Mouse (Mus musculus): ENCODE measurements around the gene Tcf20.
"Not testable (repeated sequence)": the region's sequence is repeated elsewhere in the genome, so short reads cannot be mapped to it uniquely, and the experiment has no call there.

The Tcf20 gene

DNA sequence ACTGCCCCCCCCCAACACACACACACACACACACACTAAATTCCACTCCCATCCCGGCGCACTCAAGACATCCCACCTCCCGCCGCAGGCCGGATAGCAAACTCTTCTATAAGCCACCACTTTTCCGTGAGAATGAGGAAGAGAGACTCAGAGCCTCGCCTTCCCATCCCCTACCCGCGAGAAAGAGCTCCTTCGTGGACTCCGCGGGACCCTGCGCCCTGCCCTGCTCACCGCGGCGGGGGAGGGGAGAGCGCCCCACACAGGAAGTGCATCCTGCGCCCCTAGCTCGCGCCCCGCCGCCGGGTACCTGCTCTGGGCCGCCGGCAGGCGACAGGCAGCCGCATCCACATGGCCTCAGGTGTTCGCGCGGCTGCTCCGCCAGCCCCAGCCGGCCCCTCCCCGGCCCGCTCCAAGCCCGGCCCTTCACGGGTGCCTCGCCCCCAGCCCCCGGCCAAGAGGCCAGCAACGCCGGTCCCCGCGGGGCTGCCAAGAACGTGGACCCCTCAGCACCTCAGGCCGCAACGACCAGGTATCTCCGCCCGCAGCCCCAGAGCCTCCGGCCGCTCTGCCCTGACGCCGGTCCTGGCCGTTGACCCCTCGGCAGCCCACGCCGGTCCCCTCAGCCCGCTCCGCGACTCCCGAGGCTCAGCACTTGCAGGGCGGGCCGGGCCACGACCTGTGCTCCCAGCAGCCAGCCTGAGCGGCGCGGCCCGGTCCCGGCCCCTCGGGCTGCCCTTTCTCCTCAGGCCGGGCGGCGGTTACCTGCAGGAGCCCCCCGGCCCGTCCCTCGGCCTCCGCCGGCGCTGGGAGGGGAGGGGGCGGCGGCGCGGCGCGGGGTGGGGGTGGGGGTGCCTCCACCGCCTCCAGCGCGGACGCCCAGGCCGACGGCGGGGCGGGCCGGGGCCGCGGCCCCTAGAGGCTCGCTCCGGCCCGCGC lies 88.7 kb downstream of the Tcf20 start:
- DNase-seq (ENCODE audit: low spot score in 2 of 2): no peak

DNA sequence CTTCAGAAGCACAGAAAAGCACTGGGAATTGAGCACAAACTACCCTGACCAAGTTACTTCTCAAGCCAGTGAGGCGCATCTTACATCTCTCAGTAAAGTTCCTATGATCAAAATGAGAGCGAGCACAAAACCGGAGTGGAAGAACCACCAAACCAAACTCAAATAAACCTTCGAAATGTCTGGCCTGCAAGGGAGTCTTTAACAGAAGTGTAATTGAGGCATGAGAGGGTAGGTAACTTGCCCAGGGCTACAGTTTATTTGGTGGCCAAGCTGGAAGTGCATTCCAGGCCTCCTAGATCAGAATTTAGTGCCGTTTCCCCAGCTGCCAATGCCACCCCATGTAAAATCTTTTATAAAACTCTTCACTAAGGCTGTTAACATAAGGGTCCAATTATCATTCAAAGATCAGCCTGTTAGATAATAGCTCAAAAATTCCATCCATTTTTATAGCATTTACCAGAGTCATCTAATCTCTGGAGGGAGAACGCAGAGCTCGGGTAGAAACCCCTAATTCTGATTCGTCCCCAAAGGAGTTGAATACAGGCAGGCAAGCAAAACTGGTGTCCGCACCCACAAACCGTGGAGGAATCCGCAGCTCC lies 89.4 kb downstream of the Tcf20 start:
- DNase-seq (ENCODE audit: low spot score in 2 of 2): no peak

DNA sequence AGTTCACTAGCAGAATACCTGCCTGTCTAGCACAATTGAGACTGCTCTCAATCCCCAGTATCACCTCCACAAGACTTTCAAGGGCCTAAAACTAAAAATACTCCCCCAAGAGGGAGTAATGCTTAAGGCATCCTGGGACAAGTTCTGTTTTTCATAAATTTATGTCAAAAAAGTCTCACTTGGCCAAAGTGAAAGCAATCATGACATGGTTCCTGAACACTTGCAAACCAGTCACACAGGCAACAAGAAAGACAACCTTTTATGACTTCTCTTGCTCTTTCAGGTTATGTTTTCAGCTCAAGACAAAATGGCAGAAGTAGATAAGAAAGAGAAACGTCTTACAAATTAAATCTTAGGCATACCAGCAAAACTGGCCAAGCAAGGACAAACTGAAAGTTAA lies 91.3 kb downstream of the Tcf20 start:
- DNase-seq (ENCODE audit: low spot score in 2 of 2): no peak

DNA sequence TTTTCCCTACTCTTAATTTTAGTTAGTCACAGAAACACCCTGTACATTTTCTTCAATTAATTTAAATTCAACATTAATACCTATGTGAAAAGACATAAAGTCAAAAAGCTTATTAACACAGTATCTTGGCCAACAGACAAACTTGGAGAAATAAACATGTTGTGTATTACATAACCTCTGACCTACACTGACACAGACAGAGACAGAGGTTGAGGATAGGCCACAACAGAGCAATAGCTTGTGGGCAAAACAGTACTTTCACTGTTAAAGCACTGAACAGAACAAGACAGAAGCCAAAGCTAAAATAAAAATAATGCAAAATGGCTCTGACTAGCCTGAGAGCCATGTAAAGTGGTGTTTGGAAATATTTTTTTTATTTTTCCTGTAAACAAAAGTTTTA lies 97.2 kb downstream of the Tcf20 start:
- no peak for DNase-seq (ENCODE audit: low spot score in 2 of 2)

DNA sequence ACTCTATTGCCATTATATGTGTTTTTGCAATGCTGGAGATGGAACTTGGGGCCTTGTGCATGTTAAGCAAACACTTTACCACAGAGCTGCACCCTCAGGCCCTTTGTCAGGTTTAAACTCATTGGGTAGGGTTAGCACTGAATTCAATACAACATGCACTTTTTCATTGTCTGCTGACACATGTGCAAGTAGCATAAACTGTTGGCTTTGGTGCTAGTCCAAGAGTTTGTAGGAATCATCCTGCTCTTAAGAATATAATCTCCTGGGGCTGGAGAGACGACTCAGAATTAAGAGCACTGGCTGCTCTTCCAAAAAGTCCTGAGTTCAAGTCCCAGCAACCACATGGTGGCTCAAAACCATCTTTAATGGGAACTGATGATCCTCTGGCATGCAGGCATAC lies 98.2 kb downstream of the Tcf20 start:
- no peak for DNase-seq (ENCODE audit: low spot score in 2 of 2)

DNA sequence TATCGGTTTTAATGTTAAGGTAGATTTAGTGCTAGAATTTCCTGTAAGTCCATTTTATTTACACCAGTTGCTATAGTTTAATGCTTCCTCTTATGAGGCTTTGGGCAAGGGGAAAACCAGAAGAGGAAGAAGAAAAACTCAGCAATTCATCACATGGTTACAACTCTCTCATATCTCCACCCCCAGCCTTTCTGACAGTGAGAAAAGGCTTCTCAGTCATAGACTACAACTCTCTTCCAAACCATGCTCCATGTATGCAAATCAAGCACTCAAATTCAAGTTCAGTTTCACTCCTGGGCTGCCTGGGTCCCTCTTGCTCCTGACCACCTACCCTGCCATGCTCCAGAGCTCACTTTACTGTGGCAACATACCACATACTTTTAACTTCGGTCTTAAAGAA lies 99.2 kb downstream of the Tcf20 start:
- no peak for DNase-seq (ENCODE audit: low spot score in 2 of 2)

DNA sequence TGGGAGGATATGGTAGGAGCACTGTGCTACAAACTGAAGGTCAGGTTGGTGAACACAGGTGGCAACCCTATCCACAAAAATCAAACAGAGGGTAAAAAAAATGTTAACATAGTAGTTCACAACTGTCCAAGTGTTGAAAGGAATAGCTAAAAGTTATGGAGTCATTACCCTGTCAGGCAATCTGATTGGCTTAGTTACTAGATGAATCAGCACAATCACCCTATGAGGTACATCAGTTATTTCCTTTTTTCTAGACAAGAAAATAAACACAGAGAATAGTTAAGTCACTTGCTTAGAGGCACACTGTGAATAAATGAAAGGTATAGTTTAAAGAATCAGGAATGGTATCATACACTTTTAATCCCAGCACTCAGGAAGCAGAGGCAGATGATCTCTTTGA lies 110.4 kb downstream of the Tcf20 start:
- no peak for DNase-seq (ENCODE audit: low spot score in 2 of 2)

DNA sequence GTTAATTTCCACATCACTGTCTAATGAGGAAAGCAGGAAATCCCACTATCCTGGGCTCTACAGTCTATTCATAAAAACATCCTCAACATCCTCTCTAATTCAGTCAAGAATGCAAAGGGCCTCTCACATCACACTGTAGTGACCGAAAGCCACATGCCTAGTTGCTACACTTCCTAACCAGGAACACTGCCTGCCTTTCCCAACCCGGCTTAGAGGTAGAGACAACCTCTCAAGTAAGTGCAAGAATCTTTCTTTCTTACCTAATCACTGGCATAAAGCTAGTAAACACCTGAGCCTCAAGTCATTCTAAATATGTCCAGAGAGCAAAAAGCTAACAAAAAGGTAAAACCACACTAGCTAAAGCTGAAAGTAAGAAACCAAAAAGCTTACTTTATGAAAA lies 110.8 kb downstream of the Tcf20 start:
- no peak for DNase-seq (ENCODE audit: low spot score in 2 of 2)

DNA sequence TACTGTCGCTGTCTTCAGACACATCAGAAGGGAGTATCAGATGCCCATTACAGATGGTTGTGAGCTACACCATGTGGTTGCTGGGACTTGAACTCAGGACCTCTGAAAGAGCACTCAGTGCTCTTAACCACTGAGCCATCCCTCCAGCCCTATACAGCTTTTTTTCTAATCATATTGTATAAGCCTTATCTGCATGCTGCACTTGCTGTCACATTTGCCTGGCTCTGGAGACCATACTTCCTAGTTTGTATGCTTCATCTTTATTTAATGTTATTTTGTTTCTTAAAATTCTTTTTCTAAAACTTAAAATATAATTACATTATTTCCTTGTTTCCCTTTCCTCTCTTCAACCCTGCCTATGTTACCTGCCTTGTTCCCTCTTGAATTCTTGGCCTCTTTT lies 115.6 kb downstream of the Tcf20 start:
- DNase-seq (ENCODE audit: low spot score in 2 of 2): no peak

DNA sequence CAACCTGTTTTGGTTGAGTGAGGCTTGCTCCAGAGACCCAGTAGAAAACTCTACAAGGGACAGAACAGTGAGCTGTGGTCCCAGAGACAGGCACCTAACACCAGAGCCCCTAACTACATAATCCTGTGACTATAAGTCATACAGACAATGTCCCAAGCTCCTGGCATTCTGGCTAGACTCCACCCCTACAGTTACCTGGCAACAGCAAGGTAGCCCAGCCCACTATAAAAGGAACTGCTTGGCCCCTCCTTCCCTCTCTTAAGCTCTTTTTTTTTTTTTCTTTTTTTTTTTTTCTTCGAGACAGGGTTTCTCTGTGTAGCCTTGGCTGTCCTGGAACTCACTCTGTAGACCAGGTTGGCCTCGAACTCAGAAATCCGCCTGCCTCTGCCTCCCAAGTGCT lies 121.4 kb downstream of the Tcf20 start:
- not testable (repeated sequence) for DNase-seq (ENCODE audit: low spot score in 2 of 2)

DNA sequence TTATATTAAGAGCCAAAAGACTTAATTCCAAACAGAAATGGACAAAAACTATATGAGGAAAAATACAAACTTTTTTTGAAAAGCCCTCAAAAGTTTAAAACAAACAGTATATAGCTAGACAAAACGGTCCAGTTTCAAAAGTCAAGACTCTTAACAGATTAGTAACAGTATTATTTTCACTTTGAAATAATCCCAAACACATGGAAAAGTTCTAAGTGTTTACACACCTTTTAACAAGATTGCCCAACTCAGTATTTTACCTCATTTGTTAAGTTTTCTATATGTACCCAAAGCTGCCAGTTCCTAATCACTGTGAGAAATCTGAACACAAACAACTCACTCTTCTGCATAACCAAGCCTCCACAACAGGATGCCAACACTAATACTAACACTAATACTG lies 124.0 kb downstream of the Tcf20 start:
- DNase-seq (ENCODE audit: low spot score in 2 of 2): no peak

DNA sequence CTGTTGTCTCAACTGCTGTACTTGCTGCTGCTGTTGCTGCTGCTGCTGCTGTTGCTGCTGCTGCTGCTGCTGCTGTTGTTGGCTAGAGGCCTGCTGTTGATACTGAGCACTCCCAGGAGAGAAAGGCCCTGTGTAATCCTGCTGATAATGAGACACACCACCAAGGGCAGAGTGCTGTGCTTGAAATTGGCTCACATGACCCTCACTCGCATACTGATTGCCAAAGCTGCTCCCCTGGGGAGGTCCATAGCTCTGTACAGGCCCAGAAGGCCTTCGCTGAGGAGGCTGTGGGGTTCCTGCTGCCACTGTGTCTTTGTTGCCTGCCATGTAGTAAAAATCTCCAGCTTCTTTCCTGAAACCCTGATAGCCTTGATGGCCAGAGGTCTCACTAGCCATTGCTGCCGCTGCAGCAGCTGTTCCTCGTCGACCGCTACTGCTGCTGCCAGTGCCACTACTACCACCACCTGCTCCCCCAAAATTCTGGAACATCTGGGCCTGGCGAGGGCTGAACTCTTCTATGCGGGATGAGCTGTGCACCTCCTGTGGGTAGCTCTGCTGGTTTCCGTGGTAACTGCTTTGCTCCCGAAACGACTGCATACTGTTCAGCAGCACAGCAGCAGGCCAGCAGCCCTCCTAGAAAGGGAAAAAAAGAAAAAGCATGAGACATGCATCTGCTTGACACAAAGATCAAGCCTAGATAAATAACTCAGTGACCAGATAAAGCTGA lies 130.9 kb downstream of the Tcf20 start:
- DNase-seq (ENCODE audit: low spot score in 2 of 2): no peak

DNA sequence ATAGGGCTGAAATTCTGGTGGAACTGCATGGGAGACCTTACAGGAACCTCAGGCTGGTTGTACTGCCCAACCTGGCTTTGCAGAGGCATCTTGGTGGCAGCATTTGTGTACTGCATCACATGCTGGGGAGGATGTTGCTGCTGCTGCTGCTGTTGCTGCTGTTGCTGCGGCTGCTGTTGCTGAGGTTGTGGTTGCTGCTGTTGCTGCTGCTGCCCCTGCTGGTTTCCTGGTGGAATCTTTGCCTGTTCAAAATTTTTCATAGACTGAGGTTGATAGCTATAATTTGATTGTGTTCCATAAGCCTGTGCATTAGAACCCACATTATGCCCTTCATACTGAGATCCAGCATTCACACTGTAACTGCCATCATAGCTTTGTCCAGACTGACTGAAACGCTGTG lies 131.6 kb downstream of the Tcf20 start:
- no peak for DNase-seq (ENCODE audit: low spot score in 2 of 2)

DNA sequence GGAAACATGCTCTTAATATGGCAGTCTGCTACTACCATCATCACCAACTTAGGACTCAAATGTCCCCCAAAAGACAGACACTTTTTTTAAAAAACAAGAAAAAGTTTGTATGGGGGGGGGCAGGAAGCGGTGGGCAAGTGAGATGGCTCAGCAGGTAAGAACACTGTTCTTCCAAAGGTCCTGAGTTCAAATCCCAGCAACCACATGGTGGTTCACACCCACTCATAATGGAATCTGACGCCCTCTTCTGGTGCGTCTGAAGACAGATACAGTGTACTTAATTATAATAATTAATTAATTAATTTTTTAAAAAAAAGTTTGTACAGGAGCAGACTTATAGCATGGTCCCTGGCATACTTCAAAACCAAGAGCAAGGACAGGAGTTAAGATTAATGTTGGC lies 148.5 kb downstream of the Tcf20 start:
- no peak for DNase-seq (ENCODE audit: low spot score in 2 of 2)

DNA sequence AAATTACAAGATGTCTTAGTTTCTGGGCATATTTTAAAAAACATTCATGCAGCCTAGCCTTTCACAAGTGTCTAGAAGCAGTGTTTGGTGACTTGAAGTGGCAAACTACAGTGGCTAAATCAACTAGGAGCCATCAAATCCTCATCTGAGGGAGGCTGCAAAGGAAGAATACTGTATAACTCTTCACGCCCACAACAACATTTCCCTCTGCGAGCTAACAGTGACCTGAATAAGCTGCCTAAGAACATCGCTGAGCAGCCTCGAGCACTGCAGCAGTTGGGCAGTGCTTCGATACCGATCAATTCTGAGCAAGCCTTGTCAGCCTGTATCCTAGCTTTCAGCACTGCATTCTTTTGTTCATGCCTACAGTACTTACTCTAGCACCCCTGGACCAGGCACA lies 157.8 kb downstream of the Tcf20 start:
- DNase-seq (ENCODE audit: low spot score in 2 of 2): no peak

DNA sequence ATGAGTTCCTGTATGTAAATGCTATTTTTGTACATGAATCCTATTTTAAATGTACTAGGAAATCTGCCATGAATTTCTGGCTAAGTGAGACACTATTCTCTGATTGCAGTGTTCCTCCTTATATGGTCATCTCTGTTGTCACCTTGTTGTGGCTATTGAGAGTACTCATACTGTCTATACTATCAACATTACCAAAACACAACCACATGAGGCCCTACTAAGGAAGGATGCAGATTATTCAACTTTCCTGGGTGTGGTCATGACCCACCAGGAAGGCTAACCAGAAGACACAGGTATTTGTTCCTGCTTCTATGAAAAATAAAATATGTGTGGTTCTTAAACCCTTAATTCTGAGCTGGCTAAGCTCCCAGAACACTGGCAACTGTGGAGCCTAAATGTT lies 161.8 kb downstream of the Tcf20 start:
- DNase-seq (ENCODE audit: low spot score in 2 of 2): no peak

DNA sequence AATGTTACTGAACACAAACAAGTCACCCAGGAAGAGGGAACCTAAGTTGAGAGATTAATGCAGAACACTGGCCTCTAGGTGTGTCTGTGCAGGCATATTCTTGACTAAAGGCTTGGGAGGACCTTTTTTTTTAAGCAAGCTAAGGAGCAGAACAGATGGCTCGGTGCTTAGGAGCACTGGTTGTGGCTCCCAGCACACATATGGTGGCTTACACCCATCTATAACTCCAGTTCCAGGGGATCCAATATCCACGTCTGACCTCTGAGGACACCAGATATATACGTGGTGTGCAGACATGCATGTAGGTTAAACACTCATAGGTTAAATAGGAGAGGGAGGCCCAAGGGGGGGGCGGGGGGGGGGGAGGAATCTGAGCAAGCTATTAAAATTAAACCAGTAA lies 165.3 kb downstream of the Tcf20 start:
- DNase-seq (ENCODE audit: low spot score in 2 of 2): no peak

DNA sequence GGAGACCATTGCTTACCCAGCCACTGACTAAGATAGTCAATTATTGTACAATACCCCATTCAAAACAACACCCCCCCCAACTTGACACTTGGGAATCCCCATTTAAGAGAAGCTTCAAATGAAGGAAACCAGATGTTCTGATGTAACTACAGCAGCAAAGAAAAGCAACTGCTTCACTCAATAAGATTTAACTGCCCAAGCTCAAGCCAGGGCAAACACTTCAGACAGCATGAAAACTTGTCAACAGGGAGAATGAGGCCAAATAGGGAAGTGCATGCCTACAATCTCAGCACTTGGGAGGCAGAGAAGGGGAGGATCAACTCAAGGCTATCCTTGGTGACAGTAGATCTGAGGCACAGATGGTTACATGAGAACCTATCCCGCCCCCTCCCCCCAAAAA lies 166.0 kb downstream of the Tcf20 start:
- DNase-seq (ENCODE audit: low spot score in 2 of 2): no peak

DNA sequence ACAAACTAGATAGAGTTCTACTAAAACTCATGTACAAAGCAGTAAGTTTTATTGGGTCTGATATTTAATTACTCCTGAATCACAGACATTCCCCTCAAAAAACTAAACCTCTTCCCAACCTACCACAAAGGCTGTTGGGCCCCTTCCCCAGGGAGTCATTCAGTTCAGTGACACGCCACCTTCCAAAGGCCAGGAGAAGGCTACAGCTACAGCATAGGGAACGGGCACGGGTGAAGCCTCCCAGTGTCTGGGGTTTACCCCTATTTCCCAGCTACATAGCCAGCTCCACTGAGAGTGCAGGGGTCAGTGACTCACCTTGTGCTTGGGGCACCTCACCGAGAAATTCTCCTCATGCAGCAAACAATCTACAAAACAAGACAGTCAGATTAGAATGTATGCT lies 172.4 kb downstream of the Tcf20 start:
- DNase-seq (ENCODE audit: low spot score in 2 of 2): no peak

DNA sequence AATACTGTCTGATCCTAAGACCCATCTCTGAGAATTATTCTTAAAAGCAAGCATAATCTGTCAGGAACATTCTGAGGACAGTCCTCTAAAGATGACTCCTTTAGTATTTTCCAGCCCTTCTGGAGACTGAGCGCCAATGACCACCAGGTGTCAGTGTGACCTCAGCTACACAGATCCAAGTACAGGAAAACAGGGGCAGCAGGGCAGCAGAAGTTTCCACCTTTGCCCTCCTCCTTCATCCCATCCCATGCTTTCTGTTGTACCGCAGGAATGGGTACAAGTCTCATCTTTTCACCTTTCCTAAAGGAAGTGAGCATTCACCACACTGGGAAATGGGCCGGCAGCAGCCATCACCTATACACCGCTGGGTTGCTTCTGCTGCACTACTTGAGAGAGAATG lies 172.9 kb downstream of the Tcf20 start:
- DNase-seq (ENCODE audit: low spot score in 2 of 2): peak in 1 of 2 experiments; percentile 43

DNA sequence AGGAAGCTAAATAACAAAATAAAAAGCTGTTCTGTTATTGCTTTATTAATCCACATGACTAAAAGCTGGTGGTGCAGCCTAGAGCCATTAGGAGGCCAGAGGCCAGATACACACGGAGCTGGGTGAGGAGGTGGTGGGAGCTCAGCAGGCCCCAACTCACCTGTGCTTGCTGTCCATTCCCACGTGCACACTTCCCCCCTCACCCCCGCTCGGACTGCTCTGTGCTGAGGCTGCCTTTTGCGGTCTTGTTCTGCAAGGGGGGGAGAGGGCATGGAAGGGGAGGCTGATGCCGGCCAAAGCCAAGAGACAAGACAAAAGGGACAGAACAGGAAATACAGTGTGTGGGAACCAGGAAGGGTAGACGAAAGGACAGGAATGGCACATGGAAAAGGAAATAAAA lies 173.4 kb downstream of the Tcf20 start:
- no peak for DNase-seq (ENCODE audit: low spot score in 2 of 2)

DNA sequence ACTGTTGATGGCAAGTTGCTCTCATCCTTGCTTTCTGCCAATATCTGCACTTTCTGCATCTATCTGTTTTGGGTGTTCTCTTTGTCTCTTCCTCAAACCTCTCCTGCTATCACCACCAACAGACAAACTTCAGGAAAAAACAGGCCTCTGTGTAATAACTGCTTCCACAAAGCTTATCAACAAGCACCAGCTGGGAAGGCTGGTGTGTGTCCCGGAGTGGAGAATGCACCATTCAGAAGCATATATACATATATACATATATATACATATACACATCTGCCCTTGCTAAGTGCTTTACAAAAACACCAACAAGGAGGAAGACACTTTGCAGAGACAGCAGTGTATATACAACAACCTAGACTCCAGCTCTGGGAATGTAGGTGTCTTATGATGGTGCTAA lies 177.1 kb downstream of the Tcf20 start:
- no peak for DNase-seq (ENCODE audit: low spot score in 2 of 2)

DNA sequence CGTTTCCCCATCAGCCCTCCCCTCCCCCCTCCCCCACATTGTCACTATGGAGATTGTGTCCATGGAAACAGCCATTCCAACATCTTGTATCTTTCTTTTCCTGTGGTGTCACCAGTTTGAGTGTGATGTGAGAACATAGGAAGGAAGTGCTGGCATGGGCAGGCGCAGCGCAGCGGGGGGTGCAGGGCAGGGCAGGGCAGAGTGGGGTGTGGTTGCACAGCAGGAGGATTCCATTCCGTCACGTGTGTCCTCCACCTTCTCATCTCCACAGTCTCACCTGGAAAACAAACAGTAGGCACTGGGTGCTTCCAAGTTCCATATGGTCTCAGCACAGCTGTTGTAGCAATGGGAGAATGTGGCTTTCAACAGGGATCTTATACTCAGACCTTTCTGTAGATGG lies 178.2 kb downstream of the Tcf20 start:
- peak in 1 of 2 experiments; percentile 22 for DNase-seq (ENCODE audit: low spot score in 2 of 2)
